Mouse (Mus musculus) embryonic fibroblast, embryonic 13.5 days (primary cell): Measurements from ENCODE around the gene Vps18.

Experiments used
- CTCF ChIP-seq: IDR thresholded peaks from 2 replicates; pipeline ENCODE4 v1.5.1; 2011; ENCODE audit warnings: mild to moderate bottlenecking, control low read depth, low read length, moderate library complexity, borderline replicate concordance; ENCODE audit not compliant: insufficient read depth
- POLR2A ChIP-seq: IDR thresholded peaks from 2 replicates; pipeline ENCODE4 v1.6.1; 2011; ENCODE audit warnings: low read depth, mild to moderate bottlenecking, control low read depth, low read length, moderate library complexity

DNA sequence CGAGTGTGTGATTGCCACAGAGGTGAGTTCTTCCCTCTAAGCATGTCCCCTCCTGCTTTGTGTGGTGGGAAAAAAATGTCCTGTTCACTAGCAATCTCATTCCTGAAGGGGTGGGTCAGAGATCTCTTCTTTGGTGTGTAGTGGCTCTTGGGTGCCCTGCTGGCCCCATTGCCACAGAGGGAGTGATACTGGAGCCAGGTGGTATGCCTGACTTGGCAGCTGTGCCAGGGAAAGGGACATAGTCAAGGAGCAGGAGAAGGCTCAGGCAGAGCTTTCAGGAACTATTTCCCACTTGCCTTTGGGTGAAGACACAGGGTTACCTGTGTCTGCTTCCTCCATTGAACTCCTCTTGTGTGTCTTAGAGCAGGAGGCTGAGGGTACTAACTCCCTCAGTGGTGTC is 45.6 kb downstream of the Vps18 start:
- TF ChIP-seq POLR2A (no peak), CTCF (no peak)
